Mouse (Mus musculus) kidney, embryonic 14.5 days (tissue): ENCODE measurements around the gene Agbl3. TPM values are rescaled to one million over a fixed set of nuclear protein-coding genes. Genes with fewer than 3 reads are reported as not detected.

Source experiments
- ATAC-seq: fragments of 200-750 bp; cut with Nextera tagmentation; 2 replicates; pipeline ENCODE4 v1.8.0; 2017; ENCODE audit warnings: moderate number of reproducible peaks, mild to moderate bottlenecking, moderate TSS enrichment, moderate library complexity; ENCODE audit not compliant: low FRiP score, low TSS enrichment
- H3K27ac ChIP-seq: fragments of 300-500 bp; sonication (generic); 2 replicates; pipeline ENCODE4 v1.5.1; 2014; ENCODE audit warnings: low read depth, mild to moderate bottlenecking, low read length, moderate library complexity, mixed read lengths
- H3K27me3 ChIP-seq: fragments of 300-500 bp; sonication (generic); 2 replicates; pipeline ENCODE4 v1.6.1; 2014; ENCODE audit warnings: mild to moderate bottlenecking, low read length; ENCODE audit not compliant: control insufficient read depth, insufficient read depth
- H3K36me3 ChIP-seq: fragments of 300-500 bp; sonication (generic); 2 replicates; pipeline ENCODE4 v1.6.1; 2014; ENCODE audit warnings: low read length, mixed read lengths; ENCODE audit not compliant: control insufficient read depth, insufficient read depth
- H3K4me1 ChIP-seq: fragments of 300-500 bp; sonication (generic); 2 replicates; pipeline ENCODE4 v1.6.1; 2014; ENCODE audit warnings: low read length, mixed read lengths; ENCODE audit not compliant: control insufficient read depth, insufficient read depth
- H3K4me2 ChIP-seq: fragments of 300-500 bp; sonication (generic); replicated peaks from 2 replicates; pipeline ENCODE4 v1.6.1; 2014; ENCODE audit warnings: low read depth, mild to moderate bottlenecking, low read length
- H3K4me3 ChIP-seq: fragments of 300-500 bp; sonication (generic); 2 replicates; pipeline ENCODE4 v1.5.1; 2014; ENCODE audit warnings: mild to moderate bottlenecking, low read length
- H3K9ac ChIP-seq: fragments of 300-500 bp; sonication (generic); 2 replicates; pipeline ENCODE4 v1.6.1; 2014; ENCODE audit warnings: low read depth, mild to moderate bottlenecking, low read length, moderate library complexity
- H3K9me3 ChIP-seq: fragments of 300-500 bp; sonication (generic); 2 replicates; pipeline ENCODE4 v1.6.1; 2016; ENCODE audit warnings: low read length; ENCODE audit not compliant: control insufficient read depth
- WGBS: fragments of 180-500 bp; shearing (Covaris S2); extraction: QIAGEN DNeasy Blood & Tissue Kit; methylation state at CpG from one replicate; pipeline ENCODE4 v1.1.7; 2014; 5-methylcytosine and 5-hydroxymethylcytosine counted together
- polyA plus RNA-seq: library from polyadenylated mRNA; unstranded; fragments of >200 nt; fragmentation: Nextera tagmentation; extraction: Ambion mirVana; gene quantifications from 2 replicates; pipeline ENCODE4 v1.2.1, GENCODE M21; 2014

Gene Agbl3
- polyA plus RNA-seq, 1 experiment from 2014 or later, result 6.2 TPM

GRCm38 (mm10) chr6:34832352-34832751, 52.1 kb downstream of the Agbl3 start:
- ATAC-seq, result no peak

DNA sequence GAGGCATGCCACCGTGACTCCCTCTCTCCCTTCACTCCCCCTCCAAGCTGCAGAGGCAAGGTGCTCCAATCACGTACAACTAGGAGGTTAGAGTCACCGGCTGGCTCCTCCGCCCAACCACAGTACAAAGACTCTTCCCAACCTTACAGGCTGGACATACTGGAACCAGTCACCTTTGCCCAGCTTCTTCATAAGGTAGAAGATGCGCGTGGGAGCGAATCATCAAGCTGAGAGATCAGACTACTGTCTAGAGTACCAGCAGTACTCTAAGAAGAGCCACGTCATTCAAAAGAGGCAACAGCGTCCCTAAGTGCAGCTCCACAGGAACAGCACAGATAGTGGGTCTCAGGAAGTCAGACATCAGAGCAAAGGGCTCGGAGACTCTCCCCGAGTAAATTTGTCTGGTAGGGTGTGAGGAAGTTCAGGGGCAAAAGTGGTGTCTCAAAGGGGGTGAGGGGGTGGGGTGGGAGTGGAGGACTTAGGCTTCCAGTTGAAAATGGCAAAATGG, 81.4 kb downstream of the Agbl3 start:
- Histone ChIP-seq H3K9ac (no peak overlapping the region), H3K27ac (no peak overlapping the region), H3K36me3 (no peaks in the 10 kb centered on the region), H3K9me3 (no peaks in the 10 kb centered on the region), H3K4me3 (no peak overlapping the region), H3K4me2 (no peak overlapping the region), H3K27me3 (no peaks in the 10 kb centered on the region), H3K4me1 (peaks cover 13% of the 10 kb centered on the region; the same call in 1 of the 2 replicates)
- no peak for ATAC-seq
- 90% methylated on average over 11 of the region's 11 CpGs for whole genome bisulfite sequencing

More at GRCm38 (mm10) chr6:34832352-34832751, 52.1 kb downstream of the Agbl3 start:
- no peaks in the 10 kb centered on the region for H3K27me3 ChIP-seq
- H3K27ac ChIP-seq, result no peak overlapping the region
- H3K4me3 ChIP-seq, result no peak overlapping the region
- H3K9me3 ChIP-seq, result no peaks in the 10 kb centered on the region
- WGBS, result 96% methylated on average over 5 of the region's 5 CpGs
- H3K4me2 ChIP-seq, result no peak overlapping the region
- H3K36me3 ChIP-seq, result no peaks in the 10 kb centered on the region
- H3K4me1 ChIP-seq, result no peaks in the 10 kb centered on the region
- no peak overlapping the region for H3K9ac ChIP-seq

DNA sequence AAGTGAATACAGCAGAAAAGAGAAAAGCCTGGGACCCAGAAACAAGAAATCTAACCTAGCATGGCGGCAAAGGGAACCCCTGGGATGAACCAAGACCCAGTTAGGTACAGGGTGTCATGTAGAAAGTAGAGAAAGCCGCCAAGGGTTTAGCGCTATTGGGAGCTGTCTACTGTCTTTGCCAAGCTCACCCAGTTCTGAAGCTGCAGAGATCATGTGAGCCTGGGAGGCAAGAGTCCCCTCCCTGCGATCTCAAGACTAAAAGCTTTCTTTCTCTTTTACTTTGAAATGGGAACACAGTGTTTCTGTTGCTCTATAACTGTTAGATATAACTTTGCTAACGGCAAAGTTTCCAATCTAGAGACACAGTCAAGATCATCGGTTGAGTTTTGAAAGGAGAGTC, 82.1 kb downstream of the Agbl3 start:
- peaks cover 13% of the 10 kb centered on the region; the same call in 1 of the 2 replicates for H3K4me1 ChIP-seq
- H3K4me3 ChIP-seq, result no peak overlapping the region
- no peak for ATAC-seq
- H3K27me3 ChIP-seq, result no peaks in the 10 kb centered on the region
- no peak overlapping the region for H3K9ac ChIP-seq
- no peak overlapping the region for H3K27ac ChIP-seq
- 92% methylated on average over 6 of the region's 6 CpGs for WGBS
- H3K9me3 ChIP-seq, result no peaks in the 10 kb centered on the region
- H3K4me2 ChIP-seq, result no peak overlapping the region
- no peaks in the 10 kb centered on the region for H3K36me3 ChIP-seq

GRCm38 (mm10) chr6:34862791-34863403, 82.7 kb downstream of the Agbl3 start, which contains the start of gene Tmem140:
Tmem140 (plus strand) TSS chr6:34863146.
- H3K36me3 ChIP-seq, result no peaks in the 10 kb centered on the region
- H3K4me2 ChIP-seq, result peak within 1 kb of the TSS; percentile 26
- no peak within 1 kb of the TSS for H3K4me3 ChIP-seq
- no peak within 1 kb of the TSS for H3K27ac ChIP-seq
- no peaks in the 10 kb centered on the region for H3K9me3 ChIP-seq
- no peak for ATAC-seq
- WGBS, result 23% methylated on average over 11 of the region's 11 CpGs
- H3K27me3 ChIP-seq, result no peaks in the 10 kb centered on the region
- no peak within 1 kb of the TSS for H3K9ac ChIP-seq
- peaks cover 13% of the 10 kb centered on the region; the same call in 1 of the 2 replicates for H3K4me1 ChIP-seq

DNA sequence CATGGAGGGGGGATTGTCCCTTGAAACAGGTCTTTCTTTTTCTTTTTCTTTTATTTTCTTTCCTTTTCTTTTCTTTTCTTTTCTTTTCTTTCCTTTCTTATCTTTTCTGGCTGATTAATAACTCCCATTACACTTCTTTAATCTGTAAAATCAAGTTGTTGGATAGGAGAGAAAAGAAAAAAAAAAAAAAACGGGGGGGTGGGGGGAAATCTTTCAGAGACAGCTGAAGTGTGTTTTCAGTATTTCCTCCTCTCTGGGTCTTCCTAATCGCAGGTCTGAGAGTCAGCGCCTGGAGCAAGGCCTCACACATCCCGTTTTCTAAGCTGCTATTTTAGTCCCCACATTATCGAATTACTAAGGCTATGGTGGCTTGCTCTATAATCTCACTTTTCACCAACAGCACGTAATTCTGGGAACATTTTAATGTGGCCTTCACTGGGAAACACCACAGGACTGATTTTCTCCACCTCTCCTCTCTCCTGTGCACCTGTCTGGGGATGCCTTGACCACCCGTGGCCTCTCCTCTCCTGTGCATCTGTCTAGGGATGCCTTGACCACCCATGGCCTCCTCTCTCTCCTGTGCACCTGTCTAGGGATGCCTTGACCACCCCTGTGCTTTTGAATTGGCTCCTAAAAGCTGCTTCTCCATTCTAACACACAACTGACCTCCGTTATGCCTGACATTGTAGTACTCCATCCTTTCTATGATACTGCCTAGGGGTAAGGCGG, 83.7 kb downstream of the Agbl3 start:
- H3K4me2 ChIP-seq, result no peak overlapping the region
- H3K9ac ChIP-seq, result no peak overlapping the region
- no peaks in the 10 kb centered on the region for H3K27me3 ChIP-seq
- H3K4me1 ChIP-seq, result peaks cover 13% of the 10 kb centered on the region; the same call in 1 of the 2 replicates
- no peak overlapping the region for H3K27ac ChIP-seq
- WGBS, result 57% methylated on average over 9 of the region's 9 CpGs
- no peaks in the 10 kb centered on the region for H3K9me3 ChIP-seq
- no peak overlapping the region for H3K4me3 ChIP-seq
- H3K36me3 ChIP-seq, result no peaks in the 10 kb centered on the region
- no peak for ATAC-seq

DNA sequence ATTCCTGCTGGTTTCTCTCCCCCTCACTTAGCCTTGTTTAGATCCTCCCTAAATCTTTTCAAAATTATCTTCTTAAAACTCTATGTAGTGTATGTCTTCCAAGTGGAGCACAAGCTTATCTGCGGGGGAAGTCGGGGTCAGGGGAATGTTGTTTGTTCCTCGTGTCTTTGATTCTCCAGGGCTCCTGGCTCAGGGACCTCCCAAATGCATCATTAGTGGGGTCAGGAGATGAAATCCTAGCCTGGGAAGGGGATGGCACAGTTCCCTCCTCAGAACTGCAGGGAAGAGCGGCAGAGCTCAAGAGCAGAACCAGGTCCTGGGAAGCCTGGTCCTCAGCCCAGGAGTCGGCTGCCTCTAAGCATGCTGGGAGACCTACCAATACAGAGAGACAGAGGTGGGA, 85.0 kb downstream of the Agbl3 start:
- Histone ChIP-seq H3K4me2 (no peak overlapping the region), H3K27ac (no peak overlapping the region; the same call in 1 of the 2 replicates), H3K27me3 (no peaks in the 10 kb centered on the region), H3K36me3 (no peaks in the 10 kb centered on the region), H3K9ac (no peak overlapping the region), H3K4me3 (no peak overlapping the region), H3K9me3 (no peaks in the 10 kb centered on the region), H3K4me1 (peaks cover 13% of the 10 kb centered on the region; the same call in 1 of the 2 replicates)
- ATAC-seq, result 0 out of 2 replicates have a peak, but pooled peaks have one; percentile 47
- WGBS, result 56% methylated on average over 5 of the region's 5 CpGs

- Histone ChIP-seq H3K4me3 (no peak overlapping the region), H3K9ac (no peak overlapping the region), H3K4me2 (no peak overlapping the region), H3K9me3 (no peaks in the 10 kb centered on the region), H3K27me3 (no peaks in the 10 kb centered on the region), H3K4me1 (peaks cover 13% of the 10 kb centered on the region; the same call in 1 of the 2 replicates), H3K27ac (peak overlapping the region; percentile 6; the same call in 1 of the 2 replicates), H3K36me3 (no peaks in the 10 kb centered on the region)
- ATAC-seq, result peak; percentile 34; the same call in 1 of the 2 replicates
- 57% methylated on average over 7 of the region's 7 CpGs for WGBS
Measured at GRCm38 (mm10) chr6:34865711-34866593, 85.7 kb downstream of the Agbl3 start.

DNA sequence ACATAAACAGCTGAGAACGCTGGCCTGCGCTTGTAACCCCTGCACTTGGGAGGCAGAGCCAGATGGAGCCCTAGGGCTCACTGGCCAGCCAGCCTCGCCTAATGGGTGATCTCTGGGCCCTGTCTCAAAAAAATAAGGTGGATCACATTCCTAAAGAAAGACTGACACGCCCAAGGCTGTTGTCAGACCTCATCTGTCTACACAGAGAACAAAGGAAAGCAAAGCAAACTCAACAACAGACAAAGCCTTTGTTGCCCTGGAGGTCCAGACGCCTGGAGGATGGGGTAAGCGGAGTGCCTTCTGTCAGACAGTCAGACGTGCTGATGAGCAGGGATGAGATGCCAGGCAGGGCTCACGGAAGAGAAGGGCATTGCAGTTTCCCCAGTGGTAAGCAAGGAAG, 86.6 kb downstream of the Agbl3 start:
- no peak for ATAC-seq
- Histone ChIP-seq H3K4me3 (no peak overlapping the region), H3K36me3 (no peaks in the 10 kb centered on the region), H3K4me2 (no peak overlapping the region), H3K9ac (no peak overlapping the region), H3K4me1 (peaks cover 13% of the 10 kb centered on the region; the same call in 1 of the 2 replicates), H3K27me3 (no peaks in the 10 kb centered on the region), H3K27ac (0 out of 2 replicates have a peak overlapping the region, but pooled peaks have one; percentile 6), H3K9me3 (no peaks in the 10 kb centered on the region)
- 65% methylated on average over 8 of the region's 8 CpGs for WGBS
